Mouse (Mus musculus) induced T-regulatory cell, adult 2 months (primary cell): ENCODE data around the gene Npas4.
"Not testable (repeated sequence)": the region's sequence is repeated elsewhere in the genome, so short reads cannot be mapped to it uniquely, and the experiment has no call there.

Experiments used
- DNase-seq: peaks from one replicate; pipeline ENCODE4 v3.0.0-alpha.2; 2012; ENCODE audit warnings: low read depth

Npas4 gene

DNA sequence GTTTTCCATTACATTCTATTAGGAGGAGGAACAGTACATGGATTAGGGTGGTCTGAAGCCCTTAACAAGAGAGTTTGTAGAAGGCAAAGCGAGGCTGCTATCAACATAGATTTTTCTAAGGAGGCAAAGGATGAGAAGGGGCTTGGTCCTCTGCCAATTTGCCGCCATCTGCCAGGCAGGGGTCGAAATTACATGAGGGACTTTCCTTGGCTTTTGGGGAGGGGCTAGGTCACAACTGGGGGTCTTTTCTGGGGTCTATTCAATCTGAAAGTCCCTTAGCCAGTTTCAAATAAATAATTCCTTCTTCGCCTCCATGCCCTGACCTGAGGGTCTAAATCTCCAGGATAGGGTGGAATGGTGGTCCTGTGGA is at the start of gene Npas4:
Gene Npas4 (minus strand): TSS at position 61 of the 370 bp plus-strand sequence.
- no peak for DNase-seq

GRCm38 (mm10) chr19:5039301-5040114 is 49.4 kb upstream of the Npas4 start:
- DNase-seq, result no peak

DNA sequence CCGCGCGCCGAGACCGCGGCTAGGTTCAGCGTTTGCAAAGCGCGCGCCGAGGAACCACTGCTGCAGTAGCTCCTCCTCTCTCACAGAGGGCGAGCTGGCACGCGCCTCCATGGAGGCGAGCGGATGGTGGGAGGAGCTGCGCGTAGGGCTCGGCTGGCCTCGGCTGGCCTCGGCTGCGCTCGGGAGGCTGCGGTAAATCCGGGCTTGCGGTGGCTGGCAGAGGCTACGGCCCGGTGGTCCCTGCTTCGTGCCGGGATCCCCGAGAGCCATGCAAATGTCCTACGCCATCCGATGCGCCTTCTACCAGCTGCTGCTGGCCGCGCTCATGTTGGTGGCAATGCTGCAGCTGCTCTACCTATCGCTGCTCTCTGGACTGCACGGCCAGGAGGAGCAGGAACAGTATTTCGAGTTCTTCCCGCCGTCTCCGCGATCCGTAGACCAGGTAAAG is 48.6 kb upstream of the Npas4 start, which contains the start of the genes B4gat1 and AC124502.3:
Gene B4gat1 (plus strand): TSS at position 118 of the 448 bp plus-strand sequence.
Gene AC124502.3 (plus strand): TSS at position 183 of the 448 bp plus-strand sequence.
- peak; percentile 90 for DNase-seq

- DNase-seq, result peak; percentile 57
Measured at GRCm38 (mm10) chr19:5037678-5038571, 47.8 kb upstream of the Npas4 start.

GRCm38 (mm10) chr19:5036577-5036976 is 46.5 kb upstream of the Npas4 start:
- DNase-seq, result no peak

DNA sequence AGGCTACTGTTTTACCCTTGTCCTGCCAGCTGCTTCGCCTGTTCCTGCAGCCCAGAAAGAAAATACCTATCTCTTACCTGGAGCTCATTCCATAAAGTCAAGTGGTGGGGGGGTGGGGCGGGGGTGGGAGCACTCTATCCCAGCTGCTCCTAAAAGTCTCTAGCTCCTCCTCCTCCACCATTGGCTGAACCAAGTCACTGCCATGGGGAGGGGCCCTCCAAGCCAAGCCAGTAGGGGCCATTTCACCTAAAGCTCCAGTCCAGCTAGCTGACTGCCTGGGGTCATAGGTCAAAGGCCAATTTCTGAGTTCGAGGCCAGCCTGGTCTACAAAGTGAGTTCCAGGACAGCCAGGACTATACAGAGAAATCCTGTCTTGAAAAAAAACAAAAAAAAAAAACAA is 42.6 kb upstream of the Npas4 start:
- no peak for DNase-seq

GRCm38 (mm10) chr19:5026111-5026510 is 36.0 kb upstream of the Npas4 start:
- DNase-seq, result no peak

GRCm38 (mm10) chr19:5023621-5024479 is 33.7 kb upstream of the Npas4 start, which contains the start of gene Slc29a2:
Slc29a2 (plus strand) TSS chr19:5023860.
- peak; percentile 93 for DNase-seq

GRCm38 (mm10) chr19:5021416-5021815 is 31.3 kb upstream of the Npas4 start:
- no peak for DNase-seq

GRCm38 (mm10) chr19:5018191-5018590 is 28.1 kb upstream of the Npas4 start:
- no peak for DNase-seq

- no peak for DNase-seq
Measured at GRCm38 (mm10) chr19:5017611-5018010, 27.5 kb upstream of the Npas4 start.

DNA sequence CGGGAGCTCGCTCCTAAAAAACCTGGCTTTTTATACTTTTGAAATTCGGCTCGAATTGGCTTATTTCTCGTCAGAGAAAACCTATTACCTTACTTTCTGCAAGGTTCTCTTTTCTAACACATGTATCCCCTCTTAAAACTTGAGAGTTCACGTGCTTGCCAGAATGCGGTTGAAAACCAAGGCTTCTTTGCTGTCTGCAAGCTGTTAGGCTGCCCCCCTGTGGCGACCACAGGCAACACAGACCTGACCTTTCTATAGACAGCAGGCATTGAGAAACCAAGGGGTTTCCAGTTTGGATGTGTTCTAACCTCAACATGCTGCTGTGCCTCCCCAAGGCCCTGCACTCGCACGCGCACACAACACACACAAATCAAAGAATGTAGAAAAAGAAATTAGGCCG is 26.7 kb upstream of the Npas4 start:
- peak; percentile 85 for DNase-seq

DNA sequence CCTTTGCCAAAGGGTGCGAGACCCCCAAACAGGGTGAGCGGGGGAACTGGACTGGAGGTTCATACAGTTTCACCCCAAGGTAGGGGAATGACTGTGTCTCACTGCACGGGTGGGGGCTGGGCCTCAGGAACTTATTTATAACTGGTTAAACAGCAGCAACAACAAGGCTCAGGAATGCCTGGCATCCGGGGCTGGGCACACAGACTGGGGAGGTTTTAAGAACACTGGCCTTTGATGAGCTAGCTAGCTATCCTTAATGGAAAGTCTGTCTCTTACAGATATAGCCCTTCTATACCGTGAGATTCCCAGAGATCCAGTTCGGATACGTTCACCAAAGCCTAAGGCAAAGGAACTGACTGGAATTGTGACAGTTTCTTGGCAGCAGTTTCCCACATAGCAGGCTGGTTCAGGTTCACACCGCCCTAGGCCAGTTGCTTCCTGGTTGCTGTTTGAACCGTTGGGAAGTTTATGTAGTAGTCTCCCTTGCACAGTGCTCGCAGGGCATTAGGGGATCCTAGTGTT is 26.2 kb upstream of the Npas4 start:
- DNase-seq, result peak; percentile 38

- peak; percentile 83 for DNase-seq
Measured at GRCm38 (mm10) chr19:5014961-5015398, 24.9 kb upstream of the Npas4 start.

GRCm38 (mm10) chr19:5013138-5013537 is 23.0 kb upstream of the Npas4 start:
- no peak for DNase-seq

DNA sequence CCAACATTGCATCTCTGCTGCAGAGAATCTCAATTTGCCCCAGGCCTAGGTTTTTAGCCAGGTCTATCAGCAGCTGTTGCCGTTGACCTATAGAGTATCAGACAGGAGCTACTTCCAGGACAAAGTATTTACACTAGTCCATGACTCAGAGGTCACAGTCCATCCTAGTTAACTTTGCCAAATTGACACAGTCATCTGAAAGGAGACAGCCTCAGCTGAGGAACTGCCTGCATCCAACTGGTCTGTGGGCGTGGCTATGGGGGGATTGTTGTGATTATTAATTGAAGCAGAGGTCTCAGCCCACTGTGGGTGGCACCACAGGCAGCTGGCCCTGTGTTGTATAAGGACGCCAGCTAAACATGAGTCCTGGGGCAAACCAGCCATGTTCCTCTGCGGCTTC is 14.8 kb upstream of the Npas4 start:
- no peak for DNase-seq

DNA sequence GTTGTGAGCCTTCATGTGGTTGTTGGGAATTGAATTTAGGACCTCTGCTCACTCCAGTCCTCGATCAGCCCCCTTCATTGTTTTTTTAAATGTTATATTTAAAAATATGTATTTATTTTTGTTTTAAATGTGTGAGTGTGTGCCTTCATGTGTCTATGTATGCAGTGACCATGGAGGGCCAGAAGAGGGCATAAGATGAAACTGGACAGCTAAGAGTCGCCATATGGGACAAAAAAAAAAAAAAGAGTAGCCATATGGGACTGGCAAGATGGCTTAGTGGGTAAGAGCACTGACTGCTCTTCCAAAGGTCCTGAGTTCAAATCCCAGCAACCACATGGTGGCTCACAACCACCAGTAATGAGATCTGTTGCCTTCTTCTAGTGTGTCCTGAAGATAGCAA is 13.5 kb upstream of the Npas4 start:
- DNase-seq, result not testable (repeated sequence)

- DNase-seq, result peak; percentile 90
Measured at GRCm38 (mm10) chr19:5001666-5002406, 11.7 kb upstream of the Npas4 start.

DNA sequence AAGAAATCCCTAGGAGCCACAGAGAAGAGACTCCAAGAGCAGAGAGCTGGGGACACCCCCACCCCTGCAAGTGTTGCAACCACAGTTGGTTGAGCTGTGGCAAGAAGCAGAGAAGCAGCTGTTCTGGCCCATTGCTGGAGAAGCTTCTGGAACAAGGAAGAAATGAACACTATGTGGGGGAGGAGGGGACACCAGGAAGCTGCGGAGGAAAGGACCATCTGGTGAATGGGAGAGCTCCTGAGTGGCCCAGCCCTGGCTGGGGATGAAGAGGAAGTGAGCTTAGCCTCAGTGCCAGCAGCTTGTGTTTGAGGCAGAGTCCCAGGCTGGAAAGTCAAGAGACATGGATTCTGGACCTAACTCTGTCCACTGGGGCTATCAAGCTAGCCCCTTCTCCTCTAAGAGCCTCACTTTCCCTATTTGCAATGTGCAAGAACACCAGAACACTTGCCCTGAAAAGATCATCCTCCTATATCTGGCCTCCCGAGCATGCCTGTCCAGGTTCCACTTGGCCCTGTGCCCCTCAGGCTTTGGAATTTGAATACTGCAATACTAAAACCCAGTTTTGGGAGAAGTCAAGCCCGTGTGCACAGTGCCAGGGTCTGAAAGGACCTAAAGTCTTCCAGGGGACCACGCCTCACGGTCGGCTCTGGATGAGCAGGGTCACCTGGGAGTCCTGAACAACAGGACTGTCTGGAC is 9.5 kb upstream of the Npas4 start:
- no peak for DNase-seq

DNA sequence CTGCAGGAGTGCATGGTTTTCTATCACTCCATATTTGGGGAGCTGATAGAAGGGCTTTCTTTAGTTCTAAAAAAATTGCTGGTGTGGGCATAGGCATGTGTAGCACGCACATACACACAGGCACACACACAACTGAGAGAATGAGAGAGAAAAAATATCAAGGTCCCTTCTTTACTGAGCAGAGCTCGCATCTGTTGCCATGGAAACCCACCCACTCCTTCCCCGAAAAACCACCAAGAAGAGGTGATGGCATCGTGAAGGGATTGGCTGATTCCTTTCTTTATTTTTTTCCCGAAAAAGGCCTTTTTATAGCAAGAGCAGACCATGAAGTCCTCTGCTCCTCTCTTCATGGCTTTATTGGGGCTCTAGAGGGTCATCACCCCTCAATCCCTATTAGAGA is 3.9 kb upstream of the Npas4 start:
- DNase-seq, result peak; percentile 61
